9 mouse cellular contexts compared by ENCODE assay signal in the genomic region with DNA sequence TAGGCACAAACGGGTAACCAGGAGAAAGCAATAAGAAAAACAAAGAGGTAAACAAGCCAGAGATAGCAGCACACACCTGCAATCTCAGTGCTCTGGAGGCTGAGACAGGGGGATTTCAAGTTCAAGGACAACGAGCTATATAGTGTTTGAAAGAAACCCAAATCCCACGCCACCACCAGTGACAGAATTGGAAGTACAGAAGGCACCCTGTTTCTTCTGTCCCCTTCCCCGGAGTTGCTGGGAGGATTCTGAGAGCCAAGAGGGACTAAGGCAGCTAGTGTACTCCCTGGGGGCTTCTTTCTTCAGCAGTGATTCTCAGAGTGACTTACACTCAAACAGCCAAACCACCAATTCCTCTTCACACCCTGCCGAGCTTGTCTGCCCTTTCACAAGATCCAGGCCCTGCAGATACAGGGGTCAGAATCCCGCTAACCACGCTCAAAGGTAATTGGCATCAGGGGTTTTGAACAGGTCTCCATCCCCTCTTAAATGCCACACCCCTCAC. TPM values are rescaled to one million over a fixed set of nuclear protein-coding genes. Genes with fewer than 3 reads are reported as not detected.
A peak's percentile ranks its signal among the peaks of the same experiment; 100 is the strongest.
DNase-seq lines count a peak whose midpoint lies in the region; ATAC-seq and TF ChIP-seq lines count a peak whose summit lies in the region.
"Had no signal": no experiment of that assay in that cellular context is flagged by ENCODE, and none has a peak within 500 bp of the region (broad histone marks: within the 10 kb centered on the region; RNA-seq: fewer than 3 reads in every experiment).

No protein-coding gene starts in this region.

- WGBS in heart, embryonic 14.5 days, result 45% methylated on average over 7 of the region's 7 CpGs
- 7% methylated on average over 7 of the region's 7 CpGs for WGBS in forebrain, postnatal 0 days
- 11% methylated on average over 7 of the region's 7 CpGs for WGBS in midbrain, embryonic 13.5 days

- DNase-seq in heart, adult 8-10 months (ENCODE audit: low spot score), result no peak
- no peak for DNase-seq in ES-E14 (ENCODE audit: low read depth, low spot score)
- no peak for DNase-seq in forebrain, postnatal 0 days
- no peak for DNase-seq in cerebellum, adult 9-11 months

- no peak for ATAC-seq in heart, embryonic 14.5 days (ENCODE audit: insufficient number of reproducible peaks, insufficient read depth, low FRiP score, low read depth)
- peak; percentile 13 for ATAC-seq in forebrain, postnatal 0 days
- no peak for ATAC-seq in midbrain, embryonic 13.5 days
- no peak for ATAC-seq in erythroblast, adult 5-6 weeks (replicated peaks; ENCODE audit: low FRiP score, poor library complexity, severe bottlenecking)
- no peak for ATAC-seq in activated CD4-positive, CD25-positive, alpha-beta regulatory T cell, adult 4 months

- peak overlapping the region; percentile 75 to 88 for H3K27ac ChIP-seq in heart, embryonic 14.5 days (replicated peaks in 1 of 2; ENCODE audit: control insufficient read depth in 1 of 2, insufficient read depth in 1 of 2, low read depth in 2 of 2, low read length in 2 of 2)
- H3K27ac ChIP-seq in ES-E14 (ENCODE audit: insufficient read depth, low read depth, low read length, poor library complexity, severe bottlenecking), result peak overlapping the region; percentile 50
- peak overlapping the region; percentile 98 for H3K27ac ChIP-seq in forebrain, postnatal 0 days (ENCODE audit: low read depth, low read length)
- H3K27ac ChIP-seq in midbrain, embryonic 13.5 days, result peak overlapping the region; percentile 100
- H3K27ac ChIP-seq: liver, embryonic 15.5 days had no signal

- no peaks in the 10 kb centered on the region for H3K27me3 ChIP-seq in heart, embryonic 14.5 days (ENCODE audit: control insufficient read depth, insufficient read depth, low read length)
- H3K27me3 ChIP-seq in forebrain, postnatal 0 days (ENCODE audit: insufficient read depth, low read length), result no peaks in the 10 kb centered on the region
- H3K27me3 ChIP-seq in midbrain, embryonic 13.5 days, result no peaks in the 10 kb centered on the region

- in situ Hi-C loops in ES-E14 (cut with MboI; ENCODE audit: low sequenced_read_pairs in 2 of 2, unreplicated experiment in 2 of 2), result no loop called here

- no peak for TF ChIP-seq CTCF in forebrain, postnatal 0 days (IDR thresholded peaks at IDR 0.05; ENCODE audit: low read depth)

- H3K36me3 ChIP-seq in heart, embryonic 14.5 days (ENCODE audit: control insufficient read depth, insufficient read depth, low read length), result no peaks in the 10 kb centered on the region
- H3K36me3 ChIP-seq in ES-E14 (ENCODE audit: control insufficient read depth, insufficient read depth, low read length, poor library complexity, severe bottlenecking), result no peaks in the 10 kb centered on the region
- no peaks in the 10 kb centered on the region for H3K36me3 ChIP-seq in forebrain, postnatal 0 days (ENCODE audit: insufficient read depth)
- no peaks in the 10 kb centered on the region for H3K36me3 ChIP-seq in midbrain, embryonic 13.5 days
- H3K36me3 ChIP-seq: liver, embryonic 15.5 days had no signal

- no peak overlapping the region for H3K4me3 ChIP-seq in heart, embryonic 14.5 days (ENCODE audit: control insufficient read depth in 1 of 2, insufficient read depth in 1 of 2, low read depth in 1 of 2, low read length in 2 of 2)
- peak overlapping the region in 1 of 2 experiments; percentile 3; a peak in 1 of 4 replicates for H3K4me3 ChIP-seq in ES-E14 (ENCODE audit: insufficient read depth in 1 of 2, low read depth in 1 of 2, low read length in 2 of 2, poor library complexity in 1 of 2, severe bottlenecking in 1 of 2)
- no peak overlapping the region for H3K4me3 ChIP-seq in forebrain, postnatal 0 days (ENCODE audit: low read depth, low read length)
- H3K4me3 ChIP-seq in midbrain, embryonic 13.5 days (replicated peaks), result peak overlapping the region; percentile 17
- H3K4me3 ChIP-seq: liver, embryonic 15.5 days had no signal

- H3K9me3 ChIP-seq in heart, embryonic 14.5 days (ENCODE audit: control insufficient read depth, low read length), result no peaks in the 10 kb centered on the region
- no peaks in the 10 kb centered on the region for H3K9me3 ChIP-seq in ES-E14 (ENCODE audit: control insufficient read depth, insufficient read depth, low read depth, low read length)
- no peaks in the 10 kb centered on the region for H3K9me3 ChIP-seq in forebrain, postnatal 0 days (ENCODE audit: low read length)
- no peaks in the 10 kb centered on the region for H3K9me3 ChIP-seq in midbrain, embryonic 13.5 days
- H3K9me3 ChIP-seq: liver, embryonic 15.5 days had no signal

- peaks cover 28 to 34% of the 10 kb centered on the region in 2 experiments for H3K4me1 ChIP-seq in heart, embryonic 14.5 days (ENCODE audit: control insufficient read depth in 2 of 2, insufficient read depth in 2 of 2, low read length in 2 of 2)
- peaks cover 10 to 39% of the 10 kb centered on the region in 2 experiments for H3K4me1 ChIP-seq in ES-E14 (ENCODE audit: control insufficient read depth in 2 of 2, insufficient read depth in 2 of 2, low read length in 2 of 2, poor library complexity in 1 of 2)
- peaks cover 31% of the 10 kb centered on the region for H3K4me1 ChIP-seq in forebrain, postnatal 0 days (ENCODE audit: insufficient read depth)
- peaks cover 49% of the 10 kb centered on the region for H3K4me1 ChIP-seq in midbrain, embryonic 13.5 days (replicated peaks)

- H3K9ac ChIP-seq in heart, embryonic 14.5 days (ENCODE audit: low read length), result no peak overlapping the region; the same call in 1 of the 2 replicates
- H3K9ac ChIP-seq in ES-E14 (ENCODE audit: insufficient read depth, low read depth, low read length, poor library complexity, severe bottlenecking), result no peak overlapping the region; the same call in 1 of the 2 replicates
- H3K9ac ChIP-seq in forebrain, postnatal 0 days, result peak overlapping the region; percentile 52
- H3K9ac ChIP-seq in midbrain, embryonic 13.5 days (replicated peaks), result peak overlapping the region; percentile 55
- H3K9ac ChIP-seq: liver, embryonic 15.5 days had no signal

- peak overlapping the region; percentile 58 for H3K4me2 ChIP-seq in heart, embryonic 14.5 days (ENCODE audit: low read length)
- H3K4me2 ChIP-seq in forebrain, postnatal 0 days (ENCODE audit: low read depth), result peak overlapping the region; percentile 35
- peak overlapping the region; percentile 50 for H3K4me2 ChIP-seq in midbrain, embryonic 13.5 days (replicated peaks)

TF ChIP-seq in ES-E14, 5 proteins besides CTCF, POLR2A, EP300 and RAD21:
- TF ChIP-seq HCFC1 (IDR thresholded peaks at IDR 0.05; ENCODE audit: borderline replicate concordance, insufficient read depth, low read length), result no peak
- no peak for TF ChIP-seq ZNF384 (IDR thresholded peaks at IDR 0.05; ENCODE audit: low read depth, low read length)

RNA-seq across cellular contexts. Expression of a gene that starts 51.3 kb away (rescaled TPM):
- 38.2 and 40.9 TPM in 2 replicates for polyA plus RNA-seq in heart, embryonic 14.5 days (2014; fragmentation: Nextera tagmentation; extraction: Ambion mirVana)
- total RNA-seq in heart, adult 8-10 months (2022), result 10 to 100 TPM; 51.3 to 58.4 (median 53.2) TPM
- total RNA-seq in ES-E14 (2012; rRNA removed), result 10.8 and 11.3 TPM in 2 replicates
- 12.5 and 17.3 TPM in 2 replicates for total RNA-seq in forebrain, postnatal 0 days (2014; rRNA removed)
- 27.9 and 31.6 TPM in 2 replicates for polyA plus RNA-seq in forebrain, postnatal 0 days (2015; fragmentation: Nextera tagmentation; extraction: Ambion mirVana)
- polyA plus RNA-seq in midbrain, embryonic 13.5 days (2015; fragmentation: Nextera tagmentation; extraction: Ambion mirVana), result 33.0 and 33.2 TPM in 2 replicates
- total RNA-seq in erythroblast, adult 5-6 weeks (2015; ENCODE audit: low replicate concordance), result 3.5 and 6.1 TPM in 2 replicates
- 5.3 and 7.5 TPM in 2 replicates for total RNA-seq in erythroblast, adult 5-6 weeks (2017; ENCODE audit: low replicate concordance)
- 1 to 10 TPM; 5.3 to 5.8 TPM for polyA plus RNA-seq in activated CD4-positive, CD25-positive, alpha-beta regulatory T cell, adult 4 months (2017; shearing (Covaris generic))

Comparison
In these comparisons a context has a peak if more than half of its experiments do, and no peak if none do; other contexts are left out.
1. H3K27ac ChIP-seq: peak in every context shown above with its lines; median percentile 100 in midbrain, embryonic 13.5 days; 98 in forebrain, postnatal 0 days; 82 in heart, embryonic 14.5 days; 50 in ES-E14.
2. H3K9ac ChIP-seq: peak in forebrain, postnatal 0 days (single experiment) and midbrain, embryonic 13.5 days (single experiment); none in heart, embryonic 14.5 days (single experiment) and ES-E14 (single experiment).
3. Peak in every context shown above with its lines, with median percentiles within 50 percentile points of each other: H3K4me2 ChIP-seq.